8 mouse cellular contexts compared by ENCODE assay signal in genomic region chr13:72640131-72640521, GRCm38 (mm10). TPM values are rescaled to one million over a fixed set of nuclear protein-coding genes. Genes with fewer than 3 reads are reported as not detected.
A peak's percentile ranks its signal among the peaks of the same experiment; 100 is the strongest.
DNase-seq lines count a peak whose midpoint lies in the region; ATAC-seq and TF ChIP-seq lines count a peak whose summit lies in the region.

No protein-coding gene starts in this region.

- peak overlapping the region; percentile 49; the same call in 1 of the 2 replicates for H3K27ac ChIP-seq in embryonic fibroblast, embryonic 13.5 days (ENCODE audit: insufficient read depth, low read length)
- H3K27ac ChIP-seq in intestine, embryonic 16.5 days (ENCODE audit: low read length), result no peak overlapping the region
- H3K27ac ChIP-seq in lung, embryonic 15.5 days, result peak overlapping the region; percentile 79
- H3K27ac ChIP-seq in stomach, embryonic 14.5 days (ENCODE audit: low read length), result no peak overlapping the region

- H3K36me3 ChIP-seq in intestine, embryonic 16.5 days (ENCODE audit: control insufficient read depth, insufficient read depth, low read length), result no peaks in the 10 kb centered on the region
- no peaks in the 10 kb centered on the region for H3K36me3 ChIP-seq in lung, embryonic 15.5 days
- H3K36me3 ChIP-seq in stomach, embryonic 14.5 days (ENCODE audit: control insufficient read depth, insufficient read depth, low read length), result no peaks in the 10 kb centered on the region

- no peak for TF ChIP-seq CTCF in embryonic fibroblast, embryonic 13.5 days (IDR thresholded peaks at IDR 0.05; ENCODE audit: borderline replicate concordance, insufficient read depth, low read length)

- peak overlapping the region; percentile 84 for H3K4me2 ChIP-seq in intestine, embryonic 16.5 days (ENCODE audit: low read depth, low read length)
- peak overlapping the region; percentile 77 for H3K4me2 ChIP-seq in lung, embryonic 15.5 days
- H3K4me2 ChIP-seq in stomach, embryonic 14.5 days (replicated peaks; ENCODE audit: low read depth, low read length), result peak overlapping the region; percentile 64

- peaks cover 60% of the 10 kb centered on the region for H3K27me3 ChIP-seq in intestine, embryonic 16.5 days (replicated peaks; ENCODE audit: control insufficient read depth, insufficient read depth, low read length)
- H3K27me3 ChIP-seq in lung, embryonic 15.5 days, result peaks cover 66% of the 10 kb centered on the region
- peaks cover 47% of the 10 kb centered on the region for H3K27me3 ChIP-seq in stomach, embryonic 14.5 days (ENCODE audit: control insufficient read depth, insufficient read depth, low read length)

- no peaks in the 10 kb centered on the region for H3K9me3 ChIP-seq in intestine, embryonic 16.5 days (ENCODE audit: control insufficient read depth, low read length)
- H3K9me3 ChIP-seq in lung, embryonic 15.5 days, result no peaks in the 10 kb centered on the region
- H3K9me3 ChIP-seq in stomach, embryonic 14.5 days (ENCODE audit: control insufficient read depth, low read depth, low read length), result no peaks in the 10 kb centered on the region

- TF ChIP-seq POLR2A in embryonic fibroblast, embryonic 13.5 days (IDR thresholded peaks at IDR 0.05; ENCODE audit: low read depth, low read length), result no peak

- WGBS in intestine, embryonic 16.5 days, result 3% methylated on average over 11 of the region's 11 CpGs
- WGBS in lung, embryonic 15.5 days, result 4% methylated on average over 11 of the region's 11 CpGs
- WGBS in stomach, embryonic 14.5 days, result 5% methylated on average over 11 of the region's 11 CpGs

- peaks cover 2% of the 10 kb centered on the region; the same call in 1 of the 2 replicates for H3K4me1 ChIP-seq in embryonic fibroblast, embryonic 13.5 days (ENCODE audit: control insufficient read depth, insufficient read depth, low read length)
- H3K4me1 ChIP-seq in intestine, embryonic 16.5 days (ENCODE audit: control insufficient read depth, insufficient read depth, low read length), result peaks cover 6% of the 10 kb centered on the region; the same call in 1 of the 2 replicates
- H3K4me1 ChIP-seq in lung, embryonic 15.5 days, result peaks cover 18% of the 10 kb centered on the region
- H3K4me1 ChIP-seq in stomach, embryonic 14.5 days (ENCODE audit: control insufficient read depth, insufficient read depth, low read length), result no peaks in the 10 kb centered on the region; the same call in 1 of the 2 replicates

- peak overlapping the region; percentile 61; the same call in 1 of the 2 replicates for H3K9ac ChIP-seq in intestine, embryonic 16.5 days (ENCODE audit: low read depth, low read length)
- H3K9ac ChIP-seq in lung, embryonic 15.5 days, result peak overlapping the region; percentile 46
- no peak overlapping the region for H3K9ac ChIP-seq in stomach, embryonic 14.5 days (replicated peaks; ENCODE audit: low read depth, low read length)

- DNase-seq in urinary bladder, postnatal 14 days (ENCODE audit: low spot score), result peak; percentile 75
- no peak for DNase-seq in urinary bladder, postnatal 10 days (ENCODE audit: low spot score)
- DNase-seq in spleen, postnatal 36 days (ENCODE audit: low spot score in 2 of 2), result no peak
- no peak for DNase-seq in c-Kit-positive CD71-positive TER-119-positive erythroid progenitor cells, embryonic 14.5 days (ENCODE audit: low spot score)

- peak overlapping the region; percentile 34 for H3K4me3 ChIP-seq in embryonic fibroblast, embryonic 13.5 days (ENCODE audit: insufficient read depth, low read length)
- H3K4me3 ChIP-seq in intestine, embryonic 16.5 days (ENCODE audit: low read length), result peak overlapping the region; percentile 57
- peak overlapping the region; percentile 41 for H3K4me3 ChIP-seq in lung, embryonic 15.5 days
- H3K4me3 ChIP-seq in stomach, embryonic 14.5 days (ENCODE audit: low read depth, low read length), result peak overlapping the region; percentile 35

- ATAC-seq in intestine, embryonic 16.5 days, result peak; percentile 71
- peak; percentile 33; the same call in 1 of the 2 replicates for ATAC-seq in lung, embryonic 15.5 days (ENCODE audit: borderline replicate concordance, extremely low read depth, low FRiP score, low TSS enrichment)
- no peak for ATAC-seq in stomach, embryonic 14.5 days (ENCODE audit: insufficient number of reproducible peaks, insufficient read depth, low FRiP score, low read depth)

RNA-seq across cellular contexts. Expression of gene Irx2, which starts 11.5 kb away (rescaled TPM):
- 47.3 and 50.8 TPM in 2 replicates for polyA plus RNA-seq in embryonic fibroblast, embryonic 13.5 days (2011; ENCODE audit: insufficient read length, low read depth, missing spikeins)
- not detected in 2 replicates for polyA plus RNA-seq in intestine, embryonic 16.5 days (2015; fragmentation: Nextera tagmentation; extraction: Ambion mirVana)
- polyA plus RNA-seq in lung, embryonic 15.5 days (2015; fragmentation: Nextera tagmentation; extraction: Ambion mirVana), result 31.7 and 33.5 TPM in 2 replicates
- 1.9 and 3.3 TPM in 2 replicates for polyA plus RNA-seq in stomach, embryonic 14.5 days (2014; fragmentation: Nextera tagmentation; extraction: Ambion mirVana)

Comparison
In these comparisons a context has a peak if more than half of its experiments do, and no peak if none do; other contexts are left out.
1. H3K27ac ChIP-seq: peak in embryonic fibroblast, embryonic 13.5 days (single experiment) and lung, embryonic 15.5 days (single experiment); none in intestine, embryonic 16.5 days (single experiment) and stomach, embryonic 14.5 days (single experiment).
2. Peak in every context shown above with its lines, with median percentiles within 50 percentile points of each other: H3K4me3 ChIP-seq and H3K4me2 ChIP-seq.